Mouse (Mus musculus): ENCODE measurements around the gene Traf5.

- TF ChIP-seq GATA1 (IDR thresholded peaks at IDR 0.05; ENCODE audit: low read length) (no peak), TAL1 (IDR thresholded peaks at IDR 0.05; ENCODE audit: low read length) (no peak)
Measured at GRCm38 (mm10) chr1:192061666-192062306, 30.6 kb downstream of the Traf5 start.
